Mouse (Mus musculus) thymus, adult 18-20 months (tissue): ENCODE data around the gene Zfp719.

ENCODE experiments used
- DNase-seq, 2 experiments: peaks; one replicate each; pipeline ENCODE4 v3.0.0; 2022; ENCODE audit warnings: mixed read lengths in 2 of 2

The Zfp719 gene

DNA sequence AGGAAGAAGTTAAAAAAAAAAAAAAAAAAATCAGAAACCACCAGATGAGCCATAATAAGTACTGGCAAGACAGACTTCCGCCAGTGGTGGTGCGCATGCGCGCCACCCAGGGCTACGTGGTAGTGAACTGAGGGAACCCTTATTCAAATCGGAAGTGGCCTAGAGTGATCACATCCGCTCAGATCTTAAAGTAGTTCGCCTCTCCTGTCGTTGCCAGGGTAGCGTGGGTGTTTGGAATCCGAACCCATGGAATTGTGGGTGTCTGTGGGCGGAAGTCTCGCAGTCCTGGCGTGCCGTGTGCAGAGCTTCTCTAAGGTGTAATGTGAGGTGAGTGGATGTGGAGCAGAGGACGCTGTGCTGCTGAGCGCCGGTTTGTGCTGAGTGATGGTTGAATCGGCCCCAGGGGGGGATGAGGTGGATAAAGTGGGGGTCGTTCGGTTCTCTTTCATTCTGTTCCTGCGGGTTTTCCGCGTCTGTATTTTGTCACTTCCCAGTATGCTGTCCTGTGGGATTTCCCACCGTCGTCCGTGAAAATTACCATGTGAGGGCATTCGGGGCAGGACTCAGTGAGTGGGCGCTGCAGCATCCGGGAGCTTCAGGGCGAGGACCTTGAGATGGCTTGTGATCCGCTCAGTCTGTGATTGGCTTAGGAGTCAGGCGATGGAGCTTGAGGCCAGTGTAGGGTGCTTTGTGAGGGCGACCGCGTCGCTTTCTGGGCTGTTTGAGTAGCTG is at the start of gene Zfp719:
Gene Zfp719, plus strand, starts transcription at position 171 of the 732 bp plus-strand sequence.
- peak; percentile 85 to 94 for DNase-seq

DNA sequence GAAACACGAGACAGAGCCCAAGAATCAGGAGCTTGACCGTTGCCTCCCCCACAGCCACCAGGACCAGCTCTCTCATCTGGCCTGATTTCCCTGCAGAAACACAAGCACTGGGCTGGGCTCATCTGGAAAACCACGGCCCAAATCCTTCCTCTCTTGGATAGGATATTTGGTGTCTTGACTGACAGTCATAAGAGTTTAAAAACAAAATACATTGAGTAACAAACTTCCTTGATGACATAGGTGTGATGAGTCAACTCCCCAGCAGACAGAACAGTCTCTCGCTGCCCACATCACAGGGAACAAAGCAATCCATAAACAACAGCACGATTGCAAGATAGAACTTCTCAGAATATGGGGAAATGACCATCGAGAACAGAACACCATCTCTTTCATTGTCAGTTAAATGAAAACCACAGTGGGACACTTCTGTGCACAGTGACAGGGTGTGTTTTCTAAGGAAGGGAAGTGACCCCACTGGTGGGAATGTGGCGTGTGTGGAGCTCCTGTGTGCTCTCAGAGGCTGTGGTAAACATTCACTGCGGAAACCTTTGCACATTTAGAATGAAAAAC is 49.1 kb upstream of the Zfp719 start:
- no peak for DNase-seq

DNA sequence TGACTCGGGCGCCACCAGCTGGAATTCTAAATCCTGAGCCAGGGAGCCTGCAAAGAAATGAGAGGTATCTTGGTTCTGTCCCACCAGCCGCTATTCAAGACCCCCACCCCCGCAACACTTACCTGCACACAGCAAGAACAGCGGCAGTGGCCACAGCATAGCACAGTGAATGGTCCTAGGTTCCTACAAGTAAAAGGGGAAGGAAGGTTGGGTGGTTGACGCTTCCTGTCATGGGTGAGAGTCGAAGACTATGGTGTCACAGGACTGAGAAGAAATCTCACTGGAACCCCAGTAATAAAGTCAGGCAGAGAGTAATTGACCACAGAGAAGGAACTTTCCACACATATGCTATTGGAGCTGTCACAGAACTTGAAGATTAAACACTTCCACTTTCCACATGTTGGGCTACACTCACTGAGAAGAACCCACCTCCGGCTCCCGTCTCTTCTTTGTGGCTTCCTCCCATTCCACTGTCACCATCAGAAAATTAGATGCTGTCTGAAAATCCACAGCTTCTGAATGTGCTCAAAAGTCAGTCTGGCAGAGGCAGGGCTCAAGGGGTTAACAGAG is 46.4 kb upstream of the Zfp719 start:
- DNase-seq = no peak

DNA sequence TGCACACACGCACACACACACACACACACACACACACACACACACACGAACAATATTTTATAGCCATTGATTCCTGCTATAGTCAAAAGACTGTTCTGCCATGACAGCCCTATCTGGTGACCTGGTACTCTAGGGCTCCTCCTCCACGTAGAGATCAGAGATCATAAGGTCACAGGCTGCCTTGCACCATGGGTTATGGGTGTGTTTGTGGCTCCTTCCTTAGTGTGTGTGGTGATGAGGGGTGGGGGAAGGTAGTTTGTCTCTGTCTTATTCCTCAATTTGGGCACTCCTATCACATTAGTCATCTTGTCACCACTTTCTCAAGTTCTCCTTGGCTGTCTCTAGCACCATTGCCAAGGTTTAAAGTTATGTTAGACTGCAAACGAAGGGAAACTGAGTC is 40.9 kb upstream of the Zfp719 start:
- no peak for DNase-seq

GRCm38 (mm10) chr7:43544225-43544977 is 35.0 kb upstream of the Zfp719 start, which contains the start of gene Cd33:
Gene Cd33, minus strand, starts transcription at chr7:43544428.
- no peak for DNase-seq

GRCm38 (mm10) chr7:43545656-43546545 is 33.5 kb upstream of the Zfp719 start:
- no peak for DNase-seq

GRCm38 (mm10) chr7:43547666-43548065 is 31.7 kb upstream of the Zfp719 start:
- no peak for DNase-seq

DNA sequence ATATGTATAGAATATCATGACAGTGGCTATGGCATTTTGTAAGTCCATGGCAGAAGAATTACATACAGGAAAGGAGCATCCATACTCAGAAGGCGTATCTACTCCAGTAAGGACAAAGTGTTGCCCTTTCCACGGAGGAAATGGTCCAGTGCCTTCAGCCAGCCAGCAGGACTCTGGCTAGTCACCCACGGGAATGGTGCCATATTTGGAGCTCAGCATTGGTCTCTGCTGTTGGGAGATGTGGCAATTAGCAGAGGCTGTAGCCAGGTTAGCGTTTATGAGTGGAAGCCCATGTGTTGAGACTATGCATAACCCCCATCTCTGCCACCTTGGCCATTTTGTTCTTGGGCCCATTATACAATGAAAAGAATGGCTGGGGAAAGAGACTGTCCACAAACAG is 31.2 kb upstream of the Zfp719 start:
- no peak for DNase-seq

- DNase-seq = no peak
These were observed 26.3 kb upstream of the Zfp719 start for GRCm38 (mm10) chr7:43553153-43553552.

DNA sequence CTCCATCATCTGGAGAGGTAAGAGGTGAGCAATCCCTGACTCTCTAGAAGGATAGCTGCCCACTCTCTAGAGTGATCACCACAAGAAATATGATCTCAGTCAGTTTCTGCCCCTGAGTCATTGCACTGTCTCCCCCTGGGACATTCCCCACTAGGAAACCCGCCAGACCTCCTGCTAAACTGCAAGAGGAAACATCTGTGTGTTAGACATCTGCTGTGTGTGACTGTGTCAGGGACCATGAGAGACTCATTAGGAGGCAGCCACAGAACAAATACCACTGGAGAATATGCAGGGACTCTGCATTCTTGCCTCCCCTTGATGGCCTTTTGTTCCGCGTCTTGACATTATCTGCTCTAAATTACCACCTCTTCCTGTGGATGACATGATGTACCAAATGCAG is 24.9 kb upstream of the Zfp719 start:
- DNase-seq = no peak

DNA sequence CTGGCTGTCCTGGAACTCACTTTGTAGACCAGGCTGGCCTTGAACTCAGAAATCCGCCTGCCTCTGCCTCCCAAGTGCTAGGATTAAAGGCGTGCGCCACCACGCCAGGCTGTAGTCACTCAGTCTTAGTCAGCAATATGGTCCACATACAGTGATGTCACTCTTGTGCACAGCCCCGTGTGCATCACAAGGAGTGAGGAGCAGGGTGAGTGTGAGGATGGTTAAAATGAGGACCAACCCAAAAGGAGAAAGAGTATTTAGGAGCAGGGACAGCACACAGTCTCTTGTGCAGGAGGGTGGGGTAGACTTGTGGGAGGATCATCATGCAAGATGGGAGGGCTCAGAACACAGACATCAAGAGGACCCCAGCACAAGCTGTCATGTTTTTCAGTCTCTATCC is 24.1 kb upstream of the Zfp719 start:
- DNase-seq = no peak

GRCm38 (mm10) chr7:43556901-43557300 is 22.5 kb upstream of the Zfp719 start:
- no peak for DNase-seq

GRCm38 (mm10) chr7:43562006-43562633 is 17.3 kb upstream of the Zfp719 start, which contains the start of gene Zfp658:
Gene Zfp658, plus strand, starts transcription at chr7:43562256.
- peak; percentile 54 to 72 for DNase-seq

DNA sequence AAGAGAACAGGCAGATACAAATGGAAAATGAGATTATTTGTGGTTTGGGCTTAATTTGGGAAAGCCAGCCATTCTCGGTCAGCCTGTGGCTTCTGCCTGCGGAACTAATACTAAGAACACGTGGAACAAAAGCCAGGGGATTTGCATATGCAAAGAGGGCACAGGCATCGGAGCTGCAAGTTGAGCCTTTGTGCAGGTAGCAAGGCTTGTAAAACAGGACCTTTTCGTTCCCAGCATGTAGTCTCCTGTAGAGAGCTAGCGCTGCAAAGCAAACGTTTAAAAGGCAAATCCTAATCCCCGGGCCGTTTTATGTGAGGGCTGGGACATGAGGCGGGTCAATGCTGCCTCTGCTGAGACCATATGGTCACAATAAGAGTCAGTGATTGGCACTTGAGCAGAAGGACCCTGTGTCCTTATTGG is 16.7 kb upstream of the Zfp719 start:
- no peak for DNase-seq

DNA sequence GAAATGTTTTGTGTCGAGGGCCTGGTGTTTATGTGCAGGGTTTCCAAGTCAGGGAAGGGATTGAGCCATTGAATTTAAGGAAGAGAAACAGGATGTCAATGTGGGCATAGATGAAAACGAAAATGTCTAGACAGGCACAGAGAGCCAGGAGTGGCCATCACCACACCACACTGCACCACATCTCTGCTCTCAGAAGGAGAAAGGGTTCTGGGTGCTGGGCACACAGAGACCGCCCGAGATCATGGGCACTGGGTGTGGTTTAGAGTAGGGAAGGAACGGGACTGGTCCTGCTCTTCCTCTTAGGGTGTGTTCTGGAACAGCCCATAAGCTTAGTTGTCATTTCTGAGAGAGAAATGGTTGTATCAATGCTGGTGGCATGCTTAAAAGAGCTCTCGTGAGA is 16.1 kb upstream of the Zfp719 start:
- no peak for DNase-seq

DNA sequence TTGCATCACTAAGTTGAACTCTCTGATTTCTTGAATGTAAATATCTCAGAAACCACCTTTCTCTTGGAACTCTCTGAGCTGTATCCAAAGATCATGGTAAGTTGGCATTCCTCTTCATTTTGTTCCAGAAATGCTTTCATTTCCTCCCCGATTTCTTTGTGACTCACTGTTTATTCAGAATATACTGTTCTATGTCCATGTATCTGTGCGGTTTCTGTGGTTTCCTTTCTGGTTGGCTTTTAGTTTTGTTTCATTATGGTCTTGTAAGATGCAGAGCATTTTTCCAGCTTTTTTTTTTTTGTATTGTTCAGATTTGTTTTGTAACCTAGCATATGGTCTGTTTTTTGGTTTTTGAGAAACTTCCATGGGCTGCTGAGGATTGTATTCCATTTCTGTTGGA is 8.2 kb upstream of the Zfp719 start:
- DNase-seq = no peak

DNA sequence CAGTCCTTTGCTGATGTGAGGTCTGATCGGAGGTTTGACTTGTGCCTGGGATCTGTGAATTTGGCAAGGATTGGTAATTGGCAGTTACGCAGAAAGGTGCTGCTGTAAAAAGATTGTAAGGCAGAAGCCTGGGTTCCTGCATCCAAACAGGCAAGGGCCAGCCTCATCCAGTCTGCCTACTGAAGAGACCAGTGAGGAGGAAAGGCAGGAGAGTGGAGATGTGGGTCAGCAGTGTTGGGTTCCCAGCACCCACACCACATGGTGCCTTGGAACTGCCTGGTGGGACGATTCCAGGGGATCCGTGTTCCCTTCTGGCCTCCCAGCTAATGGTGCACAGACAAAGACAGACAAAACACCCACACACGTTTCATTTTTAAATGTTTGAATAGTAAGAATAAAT is 1.1 kb downstream of the Zfp719 start:
- DNase-seq = no peak

DNA sequence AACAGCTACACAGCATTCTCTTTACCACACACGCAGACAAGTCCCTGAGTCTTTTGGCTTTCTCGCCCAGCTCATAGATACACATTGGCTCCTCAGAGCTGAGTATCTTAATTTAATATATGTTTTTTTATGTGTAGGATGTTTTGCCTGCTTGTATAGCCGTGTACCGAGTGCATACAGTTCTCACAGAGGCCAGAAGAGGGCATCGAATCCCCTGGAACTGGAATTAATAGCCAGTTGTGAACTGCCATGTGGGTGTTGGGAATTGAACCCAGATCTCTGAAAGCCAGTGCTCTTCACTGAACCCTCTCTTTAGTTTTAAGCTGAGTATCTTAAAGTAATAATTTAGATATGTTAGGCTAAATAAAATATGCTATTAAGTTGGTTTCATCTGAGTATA is 5.4 kb downstream of the Zfp719 start:
- no peak for DNase-seq

DNA sequence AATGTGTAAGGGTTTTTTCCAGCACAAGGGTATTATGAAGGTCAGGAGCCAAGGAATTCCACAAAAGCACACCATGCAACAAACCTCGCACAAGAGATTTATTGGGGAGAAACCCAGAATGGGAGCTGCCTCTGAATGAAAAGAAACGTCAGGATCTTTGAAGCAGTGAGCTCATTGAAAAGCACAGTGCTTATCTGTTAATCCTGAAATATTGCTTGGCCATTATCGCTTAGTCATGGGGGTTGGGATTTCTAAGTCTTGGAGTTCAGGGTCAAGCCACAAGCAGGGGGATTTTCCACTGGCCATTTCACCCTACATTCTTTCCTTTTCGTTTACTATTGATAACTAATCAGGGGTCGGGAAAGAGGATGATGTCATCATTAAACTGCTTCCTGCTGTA is 22.5 kb downstream of the Zfp719 start:
- no peak for DNase-seq

- DNase-seq = peak; percentile 10 to 11
These were observed 27.7 kb downstream of the Zfp719 start, which contains the start of gene Zfp819 for GRCm38 (mm10) chr7:43606896-43607742. Gene Zfp819, plus strand, starts transcription at chr7:43607169.

DNA sequence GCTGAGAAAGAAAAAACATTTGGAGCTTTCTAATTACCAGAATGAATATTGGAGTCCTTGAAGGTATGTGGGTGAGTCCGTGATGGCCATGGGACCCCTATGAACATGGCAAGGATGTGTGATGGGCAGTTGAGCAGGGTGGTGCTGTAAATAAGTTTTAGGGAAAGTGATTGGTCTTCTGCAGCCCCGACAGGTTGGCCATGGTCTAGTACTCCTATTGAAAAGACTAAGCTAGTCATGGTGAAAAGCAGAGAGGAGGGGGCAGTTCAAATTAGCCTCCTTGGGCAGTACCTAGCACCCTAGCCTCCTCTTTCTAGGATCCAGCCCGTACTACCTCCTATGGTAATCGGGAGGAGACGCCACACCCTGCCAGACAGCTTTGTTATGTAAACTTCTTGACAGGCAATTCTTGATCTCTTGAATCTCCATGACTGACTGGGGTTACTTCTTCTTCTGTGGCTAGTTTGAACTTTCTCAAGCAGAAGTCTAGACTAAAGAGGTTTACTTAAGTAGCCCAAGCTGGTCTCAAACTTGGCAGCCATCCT is 28.4 kb downstream of the Zfp719 start:
- no peak for DNase-seq
